27 mouse cellular contexts compared by ENCODE assay signal in genomic region chr4:108434221-108434620, GRCm38 (mm10). TPM values are rescaled to one million over a fixed set of nuclear protein-coding genes. Genes with fewer than 3 reads are reported as not detected.
A peak's percentile ranks its signal among the peaks of the same experiment; 100 is the strongest.
DNase-seq lines count a peak whose midpoint lies in the region; ATAC-seq and TF ChIP-seq lines count a peak whose summit lies in the region.
"Had no signal": no experiment of that assay in that cellular context is flagged by ENCODE, and none has a peak within 500 bp of the region (broad histone marks: within the 10 kb centered on the region; RNA-seq: fewer than 3 reads in every experiment).

No protein-coding gene starts in this region.

- no peaks in the 10 kb centered on the region for H3K36me3 ChIP-seq in hindbrain, embryonic 12.5 days
- H3K36me3 ChIP-seq in hindbrain, postnatal 0 days (ENCODE audit: insufficient read depth, low read length) = no peaks in the 10 kb centered on the region
- H3K36me3 ChIP-seq in limb, embryonic 10.5 days = no peaks in the 10 kb centered on the region
- no peaks in the 10 kb centered on the region for H3K36me3 ChIP-seq in liver, postnatal 0 days (replicated peaks; ENCODE audit: insufficient read depth, low read length)
- H3K36me3 ChIP-seq: hindbrain, embryonic 15.5 days; liver, embryonic 15.5 days; midbrain, embryonic 13.5 days; neural tube, embryonic 15.5 days had no signal

- no peak overlapping the region for H3K4me3 ChIP-seq in hindbrain, embryonic 12.5 days
- no peak overlapping the region for H3K4me3 ChIP-seq in hindbrain, postnatal 0 days (ENCODE audit: low read length)
- peak overlapping the region; percentile 35 for H3K4me3 ChIP-seq in limb, embryonic 10.5 days
- H3K4me3 ChIP-seq in liver, postnatal 0 days (ENCODE audit: low read depth, low read length) = no peak overlapping the region
- H3K4me3 ChIP-seq: erythroblast, embryonic 14.5 days; hindbrain, embryonic 15.5 days; liver, embryonic 15.5 days; midbrain, embryonic 13.5 days; neural tube, embryonic 15.5 days had no signal

- no peaks in the 10 kb centered on the region for H3K27me3 ChIP-seq in hindbrain, embryonic 12.5 days
- no peaks in the 10 kb centered on the region for H3K27me3 ChIP-seq in hindbrain, postnatal 0 days (ENCODE audit: insufficient read depth, low read length)
- H3K27me3 ChIP-seq in limb, embryonic 10.5 days (ENCODE audit: low read depth, poor library complexity, severe bottlenecking) = no peaks in the 10 kb centered on the region
- 0 out of 2 replicates have a peak, but pooled peaks cover 3% of the 10 kb centered on the region for H3K27me3 ChIP-seq in liver, postnatal 0 days (ENCODE audit: insufficient read depth, low read length)
- H3K27me3 ChIP-seq: hindbrain, embryonic 15.5 days; midbrain, embryonic 13.5 days; neural tube, embryonic 15.5 days; Patski had no signal

- no peak overlapping the region for H3K9ac ChIP-seq in hindbrain, embryonic 12.5 days
- no peak overlapping the region for H3K9ac ChIP-seq in hindbrain, postnatal 0 days (replicated peaks; ENCODE audit: low read length)
- H3K9ac ChIP-seq in liver, postnatal 0 days (replicated peaks) = no peak overlapping the region
- H3K9ac ChIP-seq: hindbrain, embryonic 15.5 days; liver, embryonic 15.5 days; midbrain, embryonic 13.5 days; neural tube, embryonic 15.5 days had no signal

- WGBS in hindbrain, embryonic 12.5 days = 86% methylated on average over 4 of the region's 4 CpGs
- WGBS in hindbrain, postnatal 0 days = 78% methylated on average over 4 of the region's 4 CpGs
- 69% methylated on average over 4 of the region's 4 CpGs for WGBS in limb, embryonic 10.5 days
- 46% methylated on average over 4 of the region's 4 CpGs for WGBS in liver, postnatal 0 days (ENCODE audit: insufficient replicate concordance)

- TF ChIP-seq EP300 in liver, postnatal 0 days (IDR thresholded peaks at IDR 0.05; ENCODE audit: low read depth) = no peak

- H3K27ac ChIP-seq in hindbrain, embryonic 12.5 days = 0 out of 2 replicates have a peak overlapping the region, but pooled peaks have one; percentile 12
- H3K27ac ChIP-seq in hindbrain, postnatal 0 days = no peak overlapping the region
- H3K27ac ChIP-seq in limb, embryonic 10.5 days = peak overlapping the region; percentile 92
- H3K27ac ChIP-seq in liver, postnatal 0 days (ENCODE audit: low read depth) = no peak overlapping the region
- H3K27ac ChIP-seq: hindbrain, embryonic 15.5 days; liver, embryonic 15.5 days; midbrain, embryonic 13.5 days; neural tube, embryonic 15.5 days had no signal

- no peak for ATAC-seq in hindbrain, embryonic 12.5 days (ENCODE audit: low FRiP score)
- ATAC-seq in hindbrain, postnatal 0 days = no peak
- no peak for ATAC-seq in liver, postnatal 0 days
- ATAC-seq: forebrain, embryonic 16.5 days; lung, postnatal 0 days; midbrain, embryonic 13.5 days; Patski had no signal

- no peak for DNase-seq in hindbrain, postnatal 0 days (ENCODE audit: low spot score)
- DNase-seq in T-cell, adult 2 months (ENCODE audit: low spot score) = peak; percentile 10
- no peak for DNase-seq in limb, embryonic 10.5 days (ENCODE audit: low spot score)
- no peak for DNase-seq in testis, postnatal 10 days (ENCODE audit: low spot score)
- no peak for DNase-seq in liver, postnatal 0 days
- DNase-seq in embryo, embryonic 10.5 days (ENCODE audit: low spot score) = no peak
- DNase-seq: adrenal gland, postnatal 14 days; cerebellum, postnatal 14 days; gastrocnemius, postnatal 36 days; heart, postnatal 36 days; kidney, adult 2 months; kidney, postnatal 10 days; left cerebral cortex, postnatal 4 days; right cerebral cortex, postnatal 14 days; spleen, adult 18-20 months; thymus, postnatal 36 days had no signal

- peaks cover 24% of the 10 kb centered on the region for H3K4me1 ChIP-seq in hindbrain, embryonic 12.5 days
- H3K4me1 ChIP-seq in hindbrain, postnatal 0 days (ENCODE audit: insufficient read depth, low read length) = no peaks in the 10 kb centered on the region
- H3K4me1 ChIP-seq in limb, embryonic 10.5 days = peaks cover 81% of the 10 kb centered on the region
- H3K4me1 ChIP-seq in liver, postnatal 0 days (ENCODE audit: insufficient read depth) = peaks cover 10% of the 10 kb centered on the region

- H3K9me3 ChIP-seq in hindbrain, embryonic 12.5 days (replicated peaks) = no peaks in the 10 kb centered on the region
- H3K9me3 ChIP-seq in hindbrain, postnatal 0 days (ENCODE audit: low read length) = no peaks in the 10 kb centered on the region
- H3K9me3 ChIP-seq in limb, embryonic 10.5 days (replicated peaks) = no peaks in the 10 kb centered on the region
- H3K9me3 ChIP-seq in liver, postnatal 0 days (ENCODE audit: low read length) = no peaks in the 10 kb centered on the region
- H3K9me3 ChIP-seq: hindbrain, embryonic 15.5 days; liver, embryonic 15.5 days; midbrain, embryonic 13.5 days; neural tube, embryonic 15.5 days had no signal

- H3K4me2 ChIP-seq in hindbrain, embryonic 12.5 days (replicated peaks) = no peak overlapping the region
- no peak overlapping the region for H3K4me2 ChIP-seq in hindbrain, postnatal 0 days (ENCODE audit: low read depth, low read length)
- H3K4me2 ChIP-seq in liver, postnatal 0 days (ENCODE audit: low read depth, low read length) = no peak overlapping the region
- H3K4me2 ChIP-seq: hindbrain, embryonic 15.5 days; liver, embryonic 15.5 days; midbrain, embryonic 13.5 days; neural tube, embryonic 15.5 days had no signal

- no peak for TF ChIP-seq CTCF in hindbrain, postnatal 0 days (IDR thresholded peaks at IDR 0.05; ENCODE audit: low read depth)
- TF ChIP-seq CTCF in liver, postnatal 0 days (IDR thresholded peaks at IDR 0.05; ENCODE audit: low read depth) = no peak

RNA-seq across cellular contexts. Expression of gene Tut4, which starts 25.0 kb away (rescaled TPM):
- polyA plus RNA-seq in hindbrain, embryonic 12.5 days (2016; fragmentation: Nextera tagmentation; extraction: Ambion mirVana) = 105 and 118 TPM in 2 replicates
- 38.2 and 50.4 TPM in 2 replicates for total RNA-seq in hindbrain, postnatal 0 days (2014; rRNA removed)
- polyA plus RNA-seq in hindbrain, postnatal 0 days (2015; fragmentation: Nextera tagmentation; extraction: Ambion mirVana) = 40.4 and 46.8 TPM in 2 replicates
- polyA plus RNA-seq in limb, embryonic 10.5 days (2016; fragmentation: Nextera tagmentation; extraction: Ambion mirVana) = 95.8 and 119 TPM in 2 replicates
- 29.1 and 30.9 TPM in 2 replicates for polyA plus RNA-seq in liver, postnatal 0 days (2015; fragmentation: Nextera tagmentation; extraction: Ambion mirVana)

RNA-seq across cellular contexts. Expression of gene Gpx7, which starts 27.5 kb away (rescaled TPM):
- polyA plus RNA-seq in hindbrain, embryonic 12.5 days (2016; fragmentation: Nextera tagmentation; extraction: Ambion mirVana) = 58.2 and 59.8 TPM in 2 replicates
- 36.5 and 47.2 TPM in 2 replicates for total RNA-seq in hindbrain, postnatal 0 days (2014; rRNA removed)
- polyA plus RNA-seq in hindbrain, postnatal 0 days (2015; fragmentation: Nextera tagmentation; extraction: Ambion mirVana) = 38.6 and 38.9 TPM in 2 replicates
- 40.6 and 44.3 TPM in 2 replicates for polyA plus RNA-seq in limb, embryonic 10.5 days (2016; fragmentation: Nextera tagmentation; extraction: Ambion mirVana)
- polyA plus RNA-seq in liver, postnatal 0 days (2015; fragmentation: Nextera tagmentation; extraction: Ambion mirVana) = 14.5 and 15.6 TPM in 2 replicates
- polyA plus RNA-seq: C2C12; erythroblast, embryonic 14.5 days; Patski had no signal

RNA-seq across cellular contexts. Expression of gene Shisal2a, which starts 51.1 kb away (rescaled TPM):
- 3.5 and 5.2 TPM in 2 replicates for polyA plus RNA-seq in hindbrain, embryonic 12.5 days (2016; fragmentation: Nextera tagmentation; extraction: Ambion mirVana)
- 0.47 and 1.8 TPM in 2 replicates for total RNA-seq in hindbrain, postnatal 0 days (2014; rRNA removed)
- 6.7 and 8.1 TPM in 2 replicates for polyA plus RNA-seq in hindbrain, postnatal 0 days (2015; fragmentation: Nextera tagmentation; extraction: Ambion mirVana)
- 1.5 and 5.6 TPM in 2 replicates for polyA plus RNA-seq in limb, embryonic 10.5 days (2016; fragmentation: Nextera tagmentation; extraction: Ambion mirVana)
- polyA plus RNA-seq in liver, postnatal 0 days (2015; fragmentation: Nextera tagmentation; extraction: Ambion mirVana) = 0.26 and 0.52 TPM in 2 replicates
- total RNA-seq: gastrocnemius, postnatal 36 days; heart, postnatal 36 days; layer of hippocampus, adult 8-10 months; left cerebral cortex, postnatal 4 days had no signal
- polyA plus RNA-seq: C2C12; erythroblast, embryonic 14.5 days; Patski had no signal

Comparison
In these comparisons a context has a peak if more than half of its experiments do, and no peak if none do; other contexts are left out.
1. H3K27ac ChIP-seq: peak in hindbrain, embryonic 12.5 days (single experiment) and limb, embryonic 10.5 days (single experiment); none in hindbrain, postnatal 0 days (single experiment) and liver, postnatal 0 days (single experiment).